Mouse (Mus musculus) heart, adult 2 months (tissue): Measurements from ENCODE around the gene Gm42957. TPM values are rescaled to one million over a fixed set of nuclear protein-coding genes. Genes with fewer than 3 reads are reported as not detected.

Experiments used
- DNase-seq, 2 experiments: peaks; one replicate each; pipeline ENCODE4 v3.0.0; 2021
- H3K27ac ChIP-seq: fragments of 200-600 bp; 2 replicates; pipeline ENCODE4 v1.8.1; 2022
- H3K27me3 ChIP-seq: fragments of 200-500 bp; 2 replicates; pipeline ENCODE4 v1.6.1; 2012; ENCODE audit warnings: mild to moderate bottlenecking, low read length, inconsistent platforms, mixed read lengths; ENCODE audit not compliant: control insufficient read depth, insufficient read depth
- H3K36me3 ChIP-seq: fragments of 200-500 bp; 2 replicates; pipeline ENCODE4 v1.6.1; 2012; ENCODE audit warnings: low read length, inconsistent platforms; ENCODE audit not compliant: control insufficient read depth, insufficient read depth
- H3K4me1 ChIP-seq: fragments of 200-500 bp; 2 replicates; pipeline ENCODE4 v1.6.1; 2011; ENCODE audit warnings: low read length; ENCODE audit not compliant: control insufficient read depth, insufficient read depth
- H3K4me3 ChIP-seq: fragments of 200-600 bp; 2 replicates; pipeline ENCODE4 v1.8.1; 2022
- H3K79me2 ChIP-seq: fragments of 200-500 bp; replicated peaks from 2 replicates; pipeline ENCODE4 v1.6.1; 2012; ENCODE audit warnings: mild to moderate bottlenecking, inconsistent platforms, low read length, moderate library complexity, mixed read lengths; ENCODE audit not compliant: control insufficient read depth, insufficient read depth
- H3K9ac ChIP-seq: fragments of 200-500 bp; 2 replicates; pipeline ENCODE4 v1.6.1; 2012; ENCODE audit warnings: low read depth, mild to moderate bottlenecking, control low read depth, inconsistent platforms, low read length, mixed read lengths
- CTCF ChIP-seq: fragments of 200-600 bp; IDR thresholded peaks from 2 replicates; pipeline ENCODE4 v1.8.1; 2022; ENCODE audit warnings: antibody characterized with exemption, mild to moderate bottlenecking, moderate library complexity
- EP300 ChIP-seq: fragments of 200-500 bp; IDR thresholded peaks from 2 replicates; pipeline ENCODE4 v1.6.1; 2011; ENCODE audit warnings: low read depth, low read length, control low read depth; ENCODE audit not compliant: insufficient read depth
- POLR2A ChIP-seq: fragments of 200-500 bp; IDR thresholded peaks from 2 replicates; pipeline ENCODE4 v1.6.1; 2011; ENCODE audit warnings: mild to moderate bottlenecking, low read depth, low read length, control low read depth; ENCODE audit not compliant: insufficient read depth
- WGBS: fragments of 180-500 bp; shearing (Covaris S2); methylation state at CpG from one replicate; pipeline ENCODE4 v1.1.7; 2018; 5-methylcytosine and 5-hydroxymethylcytosine counted together
- intact Hi-C: fragments of 180-260 bp; cut with DNase I; formaldehyde crosslinking; loops from one replicate; pipeline ENCODE4 v1.15.1; 2025
- polyA plus RNA-seq: library from polyadenylated mRNA; depleted of rRNA; stranded (reverse); fragments of >200 nt; gene quantifications from 2 replicates; pipeline ENCODE4 v1.2.3, GENCODE M21; 2012; rRNA removed
- total RNA-seq, 2 experiments: library from RNA; stranded (reverse); gene quantifications; 2 replicates each; pipeline ENCODE4 v1.2.3; 2021

The Gm42957 gene
- total and polyA plus RNA-seq, 3 experiments, result 0.04 to 0.30 TPM; not detected in 1

DNA sequence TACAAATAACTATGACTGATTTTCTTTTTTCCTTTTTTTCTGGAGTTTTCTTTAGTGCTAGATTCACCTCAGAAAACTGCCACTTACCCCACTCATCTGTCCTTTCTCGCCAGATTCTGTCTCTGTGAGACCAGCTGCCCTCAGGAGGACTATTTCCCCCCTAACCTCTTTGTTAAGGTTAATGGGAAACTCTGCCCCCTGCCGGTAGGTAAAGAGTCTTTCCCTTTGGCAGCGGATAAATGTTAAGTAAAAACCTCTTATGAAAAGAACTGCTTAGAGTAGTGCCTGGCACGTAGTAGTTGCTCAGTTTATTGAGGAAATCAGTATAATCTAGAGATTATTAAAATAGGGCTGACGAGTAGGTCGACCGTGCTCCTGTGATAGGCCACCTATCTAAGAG lies 65.1 kb downstream of the Gm42957 start:
- no peak for DNase-seq
- no peak overlapping the region for H3K9ac ChIP-seq
- 0 out of 2 replicates have a peak, but pooled peaks cover 2% of the 10 kb centered on the region for H3K79me2 ChIP-seq
- no peak overlapping the region for H3K4me3 ChIP-seq
- peaks cover 2% of the 10 kb centered on the region for H3K36me3 ChIP-seq
- 60% methylated on average over 7 of the region's 7 CpGs for WGBS
- TF ChIP-seq CTCF (peak; percentile 77), POLR2A (no peak)
- no peaks in the 10 kb centered on the region for H3K27me3 ChIP-seq
- no peak overlapping the region for H3K27ac ChIP-seq
- intact Hi-C loops, result no loop called here
- no peaks in the 10 kb centered on the region; the same call in 1 of the 2 replicates for H3K4me1 ChIP-seq

DNA sequence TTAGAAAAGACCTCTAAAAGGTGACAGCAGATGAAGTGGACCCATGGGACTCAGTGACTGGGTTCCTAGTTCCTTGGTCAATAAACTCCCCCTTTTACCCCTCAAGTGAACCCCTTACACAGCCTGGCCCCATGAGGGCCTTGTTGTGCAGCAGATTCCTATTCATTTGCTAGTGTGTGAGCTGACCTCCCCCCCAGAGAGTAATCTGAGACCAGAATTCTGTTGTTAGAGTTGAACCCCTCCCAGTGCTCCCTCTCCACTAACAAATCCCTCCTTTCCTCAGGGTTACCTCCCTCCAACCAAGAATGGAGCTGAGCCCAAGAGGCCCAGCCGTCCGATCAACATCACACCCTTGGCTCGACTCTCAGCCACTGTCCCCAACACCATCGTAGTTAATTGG lies 65.7 kb downstream of the Gm42957 start:
- intact Hi-C loops, result no loop called here
- 0 out of 2 replicates have a peak, but pooled peaks cover 2% of the 10 kb centered on the region for H3K79me2 ChIP-seq
- no peak overlapping the region for H3K9ac ChIP-seq
- TF ChIP-seq CTCF (no peak), EP300 (no peak), POLR2A (no peak)
- H3K4me3 ChIP-seq, result no peak overlapping the region
- H3K4me1 ChIP-seq, result no peaks in the 10 kb centered on the region; the same call in 1 of the 2 replicates
- peaks cover under 1% of the 10 kb centered on the region for H3K36me3 ChIP-seq
- 86% methylated on average over 4 of the region's 4 CpGs for WGBS
- H3K27me3 ChIP-seq, result no peaks in the 10 kb centered on the region
- no peak overlapping the region for H3K27ac ChIP-seq
- DNase-seq, result no peak

Other genes with a start within 250 kb of the Gm42957 start
- gene BC107364, start 183.2 kb upstream of the Gm42957 start, total RNA-seq, result not detected
- gene BC107364, start 183.2 kb upstream of the Gm42957 start, polyA plus RNA-seq, result 0.15 TPM in 1 of 2 replicates, not detected in the other
- 100 to 1,000 TPM; 289 to 295 TPM for gene Hfe2, start 110.3 kb upstream of the Gm42957 start, total RNA-seq
- gene Hfe2, start 110.3 kb upstream of the Gm42957 start, polyA plus RNA-seq, result 199 and 261 TPM in 2 replicates
- 100 to 1,000 TPM; 276 to 338 TPM for gene Txnip, start 77.5 kb upstream of the Gm42957 start, total RNA-seq
- 515 and 744 TPM in 2 replicates for gene Txnip, start 77.5 kb upstream of the Gm42957 start, polyA plus RNA-seq
- 1 to 10 TPM; 1.8 to 2.8 TPM for gene Gm16253, start 58.5 kb upstream of the Gm42957 start, total RNA-seq
- not detected in 2 replicates for gene Gm16253, start 58.5 kb upstream of the Gm42957 start, polyA plus RNA-seq
- gene Polr3gl, start 41.3 kb upstream of the Gm42957 start, total RNA-seq, result 10 to 100 TPM; 24.3 to 35.0 TPM
- 20.1 and 21.9 TPM in 2 replicates for gene Polr3gl, start 41.3 kb upstream of the Gm42957 start, polyA plus RNA-seq
- 1 to 10 TPM; 1.3 to 2.4 TPM for gene Ankrd34a, start 38.8 kb upstream of the Gm42957 start, total RNA-seq
- 2.1 and 3.1 TPM in 2 replicates for gene Ankrd34a, start 38.8 kb upstream of the Gm42957 start, polyA plus RNA-seq
- 10 to 100 TPM; 24.7 to 25.3 TPM for gene Lix1l, start 34.3 kb upstream of the Gm42957 start, total RNA-seq
- gene Lix1l, start 34.3 kb upstream of the Gm42957 start, polyA plus RNA-seq, result 25.2 and 39.9 TPM in 2 replicates
- 10 to 100 TPM; 29.5 to 33.9 TPM for gene Rbm8a, start 5.5 kb upstream of the Gm42957 start, total RNA-seq
- gene Rbm8a, start 5.5 kb upstream of the Gm42957 start, polyA plus RNA-seq, result 8.4 and 12.0 TPM in 2 replicates
- gene Pex11b, start 98 bp upstream of the Gm42957 start, total RNA-seq, result 10 to 100 TPM; 32.2 to 36.4 TPM
- 41.3 and 65.8 TPM in 2 replicates for gene Pex11b, start 98 bp upstream of the Gm42957 start, polyA plus RNA-seq
- under 1 TPM; 0.70 to 0.91 TPM for gene Itga10, start 10.1 kb downstream of the Gm42957 start, total RNA-seq
- gene Itga10, start 10.1 kb downstream of the Gm42957 start, polyA plus RNA-seq, result 1.5 and 2.9 TPM in 2 replicates
- gene Ankrd35, start 34.7 kb downstream of the Gm42957 start, total RNA-seq, result 1 to 10 TPM in 1 of 2 experiments, under 1 TPM in 1; 0.80 to 1.2 TPM
- gene Ankrd35, start 34.7 kb downstream of the Gm42957 start, polyA plus RNA-seq, result 1.2 and 1.5 TPM in 2 replicates
- gene Pias3, start 60.9 kb downstream of the Gm42957 start, total RNA-seq, result 10 to 100 TPM; 10.3 to 11.7 TPM
- gene Pias3, start 60.9 kb downstream of the Gm42957 start, polyA plus RNA-seq, result 20.6 and 20.7 TPM in 2 replicates
- gene Nudt17, start 73.1 kb downstream of the Gm42957 start, total RNA-seq, result 1 to 10 TPM; 2.6 to 3.1 TPM
- gene Nudt17, start 73.1 kb downstream of the Gm42957 start, polyA plus RNA-seq, result 4.8 and 5.0 TPM in 2 replicates
- gene Polr3c, start 92.2 kb downstream of the Gm42957 start, total RNA-seq, result 10 to 100 TPM; 22.4 to 24.4 TPM
- gene Polr3c, start 92.2 kb downstream of the Gm42957 start, polyA plus RNA-seq, result 21.2 and 33.5 TPM in 2 replicates
- 10 to 100 TPM; 22.6 to 25.4 TPM for gene Rnf115, start 92.2 kb downstream of the Gm42957 start, total RNA-seq
- gene Rnf115, start 92.2 kb downstream of the Gm42957 start, polyA plus RNA-seq, result 11.4 and 19.7 TPM in 2 replicates
- not detected for gene Pdzk1, start 193.8 kb downstream of the Gm42957 start, total RNA-seq
- gene Pdzk1, start 193.8 kb downstream of the Gm42957 start, polyA plus RNA-seq, result 0.10 TPM in 1 of 2 replicates, not detected in the other
- gene Cd160, start 193.9 kb downstream of the Gm42957 start, total RNA-seq, result not detected
- 0.06 TPM in 1 of 2 replicates, not detected in the other for gene Cd160, start 193.9 kb downstream of the Gm42957 start, polyA plus RNA-seq